Mouse (Mus musculus) lung, postnatal 0 days (tissue): ENCODE results near the gene Foxe3.

ENCODE experiments used
- CTCF ChIP-seq: IDR thresholded peaks from 2 replicates; pipeline ENCODE4 v1.5.1; 2016; ENCODE audit warnings: antibody characterized with exemption, mild to moderate bottlenecking
- EP300 ChIP-seq: IDR thresholded peaks from 2 replicates; pipeline ENCODE4 v1.6.1; 2016; ENCODE audit warnings: antibody characterized with exemption, mild to moderate bottlenecking, control low read depth

DNA sequence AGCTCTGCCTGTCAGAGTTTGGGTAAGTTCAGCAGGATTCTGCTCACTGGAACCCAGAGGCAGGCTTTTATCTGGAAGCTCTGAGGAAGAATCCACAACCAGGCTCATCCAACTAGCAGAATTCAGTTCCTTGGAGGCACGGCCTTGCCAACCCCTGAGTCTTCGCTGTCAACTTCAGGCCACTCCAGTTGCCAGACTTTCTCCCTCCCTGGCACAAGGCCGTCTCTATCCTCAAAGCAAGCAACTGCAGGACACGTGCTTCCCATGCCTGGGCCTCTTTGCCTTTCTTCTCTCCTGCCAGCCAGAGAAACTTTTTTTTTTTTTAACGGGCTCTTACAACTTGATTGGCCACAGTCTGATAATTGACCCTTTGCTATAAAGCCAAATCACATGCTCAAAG lies 19.2 kb upstream of the Foxe3 start:
- TF ChIP-seq CTCF = no peak
- no peak for TF ChIP-seq EP300
